Mouse (Mus musculus): ENCODE data around the gene Plac9a. TPM values are rescaled to one million over a fixed set of nuclear protein-coding genes. Genes with fewer than 3 reads are reported as not detected.
"Not testable (repeated sequence)": the region's sequence is repeated elsewhere in the genome, so short reads cannot be mapped to it uniquely, and the experiment has no call there.

The Plac9a gene
- polyA plus RNA-seq, 1 experiment from 2014 or later = not detected

- Histone ChIP-seq H3K9ac (ENCODE audit: low read length) (no peak overlapping the region), H3K9me3 (ENCODE audit: control insufficient read depth, low read length) (no peaks in the 10 kb centered on the region), H3K27me3 (ENCODE audit: control insufficient read depth, insufficient read depth, low read length) (no peaks in the 10 kb centered on the region), H3K4me2 (ENCODE audit: low read depth, low read length, severe bottlenecking) (no peak overlapping the region), H3K4me1 (replicated peaks; ENCODE audit: control insufficient read depth, insufficient read depth, low read length) (no peaks in the 10 kb centered on the region), H3K36me3 (ENCODE audit: control insufficient read depth, insufficient read depth, low read length) (no peaks in the 10 kb centered on the region), H3K4me3 (ENCODE audit: low read depth, low read length) (no peak overlapping the region), H3K27ac (ENCODE audit: low read depth, low read length) (no peak overlapping the region)
- DNase-seq (ENCODE audit: low spot score) (no peak), ATAC-seq (replicated peaks; ENCODE audit: low FRiP score) (no peak)
- WGBS = 76% methylated on average over 8 of the region's 8 CpGs
Observed at GRCm38 (mm10) chr14:25855241-25855885, 47.5 kb downstream of the Plac9a start.

GRCm38 (mm10) chr14:25853717-25854452 is 49.0 kb downstream of the Plac9a start:
- H3K4me2 ChIP-seq (ENCODE audit: low read depth, low read length, severe bottlenecking) = no peak overlapping the region
- H3K9ac ChIP-seq (ENCODE audit: low read length) = no peak overlapping the region
- H3K27me3 ChIP-seq (ENCODE audit: control insufficient read depth, insufficient read depth, low read length) = no peaks in the 10 kb centered on the region
- no peak overlapping the region for H3K27ac ChIP-seq (ENCODE audit: low read depth, low read length)
- ATAC-seq (replicated peaks; ENCODE audit: low FRiP score) (no peak), DNase-seq (ENCODE audit: low spot score) (no peak)
- H3K9me3 ChIP-seq (ENCODE audit: control insufficient read depth, low read length) = no peaks in the 10 kb centered on the region
- no peaks in the 10 kb centered on the region for H3K36me3 ChIP-seq (ENCODE audit: control insufficient read depth, insufficient read depth, low read length)
- no peak overlapping the region for H3K4me3 ChIP-seq (ENCODE audit: low read depth, low read length)
- H3K4me1 ChIP-seq (replicated peaks; ENCODE audit: control insufficient read depth, insufficient read depth, low read length) = no peaks in the 10 kb centered on the region
- 94% methylated on average over 16 of the region's 16 CpGs for WGBS

GRCm38 (mm10) chr14:25853295-25853694 is 49.6 kb downstream of the Plac9a start:
- ATAC-seq (replicated peaks; ENCODE audit: low FRiP score) (no peak), DNase-seq (ENCODE audit: low spot score) (no peak)
- no peaks in the 10 kb centered on the region for H3K4me1 ChIP-seq (replicated peaks; ENCODE audit: control insufficient read depth, insufficient read depth, low read length)
- no peaks in the 10 kb centered on the region for H3K27me3 ChIP-seq (ENCODE audit: control insufficient read depth, insufficient read depth, low read length)
- H3K36me3 ChIP-seq (ENCODE audit: control insufficient read depth, insufficient read depth, low read length) = no peaks in the 10 kb centered on the region
- no peaks in the 10 kb centered on the region for H3K9me3 ChIP-seq (ENCODE audit: control insufficient read depth, low read length)
- no peak overlapping the region for H3K4me3 ChIP-seq (ENCODE audit: low read depth, low read length)
- 77% methylated on average over 6 of the region's 6 CpGs for WGBS
- H3K9ac ChIP-seq (ENCODE audit: low read length) = no peak overlapping the region
- no peak overlapping the region for H3K4me2 ChIP-seq (ENCODE audit: low read depth, low read length, severe bottlenecking)
- H3K27ac ChIP-seq (ENCODE audit: low read depth, low read length) = no peak overlapping the region

GRCm38 (mm10) chr14:25852121-25852561 is 50.8 kb downstream of the Plac9a start:
- DNase-seq (ENCODE audit: low spot score) (no peak), ATAC-seq (replicated peaks; ENCODE audit: low FRiP score) (no peak)
- no peak overlapping the region for H3K27ac ChIP-seq (ENCODE audit: low read depth, low read length)
- no peaks in the 10 kb centered on the region for H3K9me3 ChIP-seq (ENCODE audit: control insufficient read depth, low read length)
- H3K36me3 ChIP-seq (ENCODE audit: control insufficient read depth, insufficient read depth, low read length) = no peaks in the 10 kb centered on the region
- H3K27me3 ChIP-seq (ENCODE audit: control insufficient read depth, insufficient read depth, low read length) = no peaks in the 10 kb centered on the region
- H3K4me1 ChIP-seq (replicated peaks; ENCODE audit: control insufficient read depth, insufficient read depth, low read length) = no peaks in the 10 kb centered on the region
- no peak overlapping the region for H3K4me3 ChIP-seq (ENCODE audit: low read depth, low read length)
- H3K4me2 ChIP-seq (ENCODE audit: low read depth, low read length, severe bottlenecking) = no peak overlapping the region
- 86% methylated on average over 11 of the region's 11 CpGs for WGBS
- no peak overlapping the region for H3K9ac ChIP-seq (ENCODE audit: low read length)

- H3K9ac ChIP-seq (ENCODE audit: low read length) = no peak overlapping the region
- H3K4me1 ChIP-seq (replicated peaks; ENCODE audit: control insufficient read depth, insufficient read depth, low read length) = no peaks in the 10 kb centered on the region
- DNase-seq (ENCODE audit: low spot score) (no peak), ATAC-seq (replicated peaks; ENCODE audit: low FRiP score) (no peak)
- 84% methylated on average over 6 of the region's 6 CpGs for WGBS
- H3K4me2 ChIP-seq (ENCODE audit: low read depth, low read length, severe bottlenecking) = no peak overlapping the region
- no peaks in the 10 kb centered on the region for H3K9me3 ChIP-seq (ENCODE audit: control insufficient read depth, low read length)
- no peak overlapping the region for H3K4me3 ChIP-seq (ENCODE audit: low read depth, low read length)
- H3K27me3 ChIP-seq (ENCODE audit: control insufficient read depth, insufficient read depth, low read length) = no peaks in the 10 kb centered on the region
- no peaks in the 10 kb centered on the region for H3K36me3 ChIP-seq (ENCODE audit: control insufficient read depth, insufficient read depth, low read length)
- no peak overlapping the region for H3K27ac ChIP-seq (ENCODE audit: low read depth, low read length)
Observed at GRCm38 (mm10) chr14:25851189-25851588, 51.7 kb downstream of the Plac9a start.

- Histone ChIP-seq H3K9me3 (ENCODE audit: control insufficient read depth, low read length) (no peaks in the 10 kb centered on the region), H3K4me2 (ENCODE audit: low read depth, low read length, severe bottlenecking) (no peak overlapping the region), H3K4me3 (ENCODE audit: low read depth, low read length) (no peak overlapping the region), H3K27ac (ENCODE audit: low read depth, low read length) (no peak overlapping the region), H3K9ac (ENCODE audit: low read length) (no peak overlapping the region), H3K27me3 (ENCODE audit: control insufficient read depth, insufficient read depth, low read length) (no peaks in the 10 kb centered on the region), H3K36me3 (ENCODE audit: control insufficient read depth, insufficient read depth, low read length) (no peaks in the 10 kb centered on the region), H3K4me1 (replicated peaks; ENCODE audit: control insufficient read depth, insufficient read depth, low read length) (no peaks in the 10 kb centered on the region)
- DNase-seq (ENCODE audit: low spot score) = no peak
- no peak for ATAC-seq (replicated peaks; ENCODE audit: low FRiP score)
- WGBS = 92% methylated on average over 2 of the region's 2 CpGs
Observed at GRCm38 (mm10) chr14:25850433-25850832, 52.5 kb downstream of the Plac9a start.

GRCm38 (mm10) chr14:25848708-25849107 is 54.2 kb downstream of the Plac9a start:
- H3K27me3 ChIP-seq (ENCODE audit: control insufficient read depth, insufficient read depth, low read length); ATAC-seq (replicated peaks; ENCODE audit: low FRiP score); H3K9me3 ChIP-seq (ENCODE audit: control insufficient read depth, low read length); H3K9ac ChIP-seq (ENCODE audit: low read length); H3K4me1 ChIP-seq (replicated peaks; ENCODE audit: control insufficient read depth, insufficient read depth, low read length); H3K27ac ChIP-seq (ENCODE audit: low read depth, low read length); H3K4me2 ChIP-seq (ENCODE audit: low read depth, low read length, severe bottlenecking); DNase-seq (ENCODE audit: low spot score); H3K36me3 ChIP-seq (ENCODE audit: control insufficient read depth, insufficient read depth, low read length); H3K4me3 ChIP-seq (ENCODE audit: low read depth, low read length): not testable (repeated sequence)
- WGBS = 98% methylated on average over 3 of the region's 4 CpGs

GRCm38 (mm10) chr14:25848237-25848636 is 54.7 kb downstream of the Plac9a start:
- DNase-seq (ENCODE audit: low spot score) (no peak), ATAC-seq (replicated peaks; ENCODE audit: low FRiP score) (no peak)
- Histone ChIP-seq H3K4me2 (ENCODE audit: low read depth, low read length, severe bottlenecking) (no peak overlapping the region), H3K36me3 (ENCODE audit: control insufficient read depth, insufficient read depth, low read length) (no peaks in the 10 kb centered on the region), H3K27me3 (ENCODE audit: control insufficient read depth, insufficient read depth, low read length) (peaks cover 2% of the 10 kb centered on the region), H3K27ac (ENCODE audit: low read depth, low read length) (no peak overlapping the region), H3K4me1 (replicated peaks; ENCODE audit: control insufficient read depth, insufficient read depth, low read length) (no peaks in the 10 kb centered on the region), H3K4me3 (ENCODE audit: low read depth, low read length) (no peak overlapping the region), H3K9ac (ENCODE audit: low read length) (no peak overlapping the region), H3K9me3 (ENCODE audit: control insufficient read depth, low read length) (no peaks in the 10 kb centered on the region)
- WGBS = 92% methylated on average over 6 of the region's 6 CpGs

GRCm38 (mm10) chr14:25847660-25848059 is 55.2 kb downstream of the Plac9a start:
- 57% methylated on average over 9 of the region's 9 CpGs for WGBS
- H3K27ac ChIP-seq (ENCODE audit: low read depth, low read length) = no peak overlapping the region
- ATAC-seq (replicated peaks; ENCODE audit: low FRiP score) = no peak

More at GRCm38 (mm10) chr14:25847660-25848059, 55.2 kb downstream of the Plac9a start:
- peaks cover 8% of the 10 kb centered on the region for H3K27me3 ChIP-seq (ENCODE audit: control insufficient read depth, insufficient read depth, low read length)
- H3K9ac ChIP-seq (ENCODE audit: low read length) = no peak overlapping the region
- H3K4me2 ChIP-seq (ENCODE audit: low read depth, low read length, severe bottlenecking) = no peak overlapping the region
- no peak overlapping the region for H3K4me3 ChIP-seq (ENCODE audit: low read depth, low read length)
- H3K36me3 ChIP-seq (ENCODE audit: control insufficient read depth, insufficient read depth, low read length) = no peaks in the 10 kb centered on the region
- DNase-seq (ENCODE audit: low spot score) = no peak
- H3K9me3 ChIP-seq (ENCODE audit: control insufficient read depth, low read length) = no peaks in the 10 kb centered on the region
- 0 out of 2 replicates have a peak, but pooled peaks cover 2% of the 10 kb centered on the region for H3K4me1 ChIP-seq (replicated peaks; ENCODE audit: control insufficient read depth, insufficient read depth, low read length)
